Mouse (Mus musculus) erythroblast, embryonic 14.5 days (primary cell): Measurements from ENCODE around the gene Ipo8. TPM values are rescaled to one million over a fixed set of nuclear protein-coding genes. Genes with fewer than 3 reads are reported as not detected.

ENCODE experiments used
- H3K27me3 ChIP-seq: 2 replicates; pipeline ENCODE4 v1.6.1; 2012; ENCODE audit warnings: inconsistent platforms; ENCODE audit not compliant: control insufficient read depth
- H3K36me3 ChIP-seq: 2 replicates; pipeline ENCODE4 v1.6.1; 2012; ENCODE audit warnings: mild to moderate bottlenecking, inconsistent platforms; ENCODE audit not compliant: control insufficient read depth
- H3K4me1 ChIP-seq: 2 replicates; pipeline ENCODE4 v1.6.1; 2012; ENCODE audit warnings: inconsistent platforms; ENCODE audit not compliant: control insufficient read depth
- H3K4me3 ChIP-seq: replicated peaks from 2 replicates; pipeline ENCODE3; 2012; ENCODE audit warnings: moderate library complexity, mild to moderate bottlenecking, inconsistent platforms
- H3K9me3 ChIP-seq: 2 replicates; pipeline ENCODE4 v1.6.1; 2012; ENCODE audit warnings: low read length, inconsistent platforms, mixed read lengths; ENCODE audit not compliant: control insufficient read depth
- GATA1 ChIP-seq: IDR thresholded peaks from 2 replicates; pipeline ENCODE4 v1.6.1; 2012; ENCODE audit warnings: low read length, inconsistent platforms, mixed read lengths
- TAL1 ChIP-seq: IDR thresholded peaks from 3 replicates; pipeline ENCODE4 v1.6.1; 2012; ENCODE audit warnings: low read length, inconsistent platforms, mixed read lengths
- polyA plus RNA-seq: library from polyadenylated mRNA; stranded (reverse); fragments of >175 nt; gene quantifications from 2 replicates; pipeline ENCODE4 v1.2.3, GENCODE M21; 2012

The Ipo8 gene
- polyA plus RNA-seq, 1 experiment: 0.10 TPM

DNA sequence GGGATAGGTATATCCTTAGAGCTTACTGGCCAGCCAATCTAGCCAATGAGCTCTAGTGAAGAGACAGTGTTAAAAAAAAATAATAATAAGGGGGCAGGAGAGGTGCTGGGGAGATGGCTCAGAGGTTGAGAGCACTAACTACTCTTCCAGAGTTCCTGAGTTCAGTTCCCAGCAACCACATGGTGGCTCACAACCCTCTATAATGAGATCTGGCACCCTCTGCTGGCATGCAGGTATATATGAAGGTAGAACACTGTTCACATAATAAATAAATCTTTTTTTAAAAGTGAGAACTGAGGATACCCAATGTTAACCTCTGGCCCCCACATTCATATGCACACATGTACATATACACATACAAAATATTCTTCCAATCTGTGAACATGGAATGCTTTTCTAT is 64.0 kb downstream of the Ipo8 start:
- no peaks in the 10 kb centered on the region; the same call in 1 of the 2 replicates for H3K9me3 ChIP-seq
- H3K36me3 ChIP-seq: peaks cover 8% of the 10 kb centered on the region
- no peaks in the 10 kb centered on the region for H3K27me3 ChIP-seq
- TF ChIP-seq GATA1: no peak
- no peak for TF ChIP-seq TAL1
- no peaks in the 10 kb centered on the region for H3K4me1 ChIP-seq
- no peak overlapping the region for H3K4me3 ChIP-seq

GRCm38 (mm10) chr6:148761967-148762712 is 69.1 kb downstream of the Ipo8 start:
- Histone ChIP-seq H3K27me3 (no peaks in the 10 kb centered on the region), H3K4me1 (no peaks in the 10 kb centered on the region), H3K36me3 (no peaks in the 10 kb centered on the region), H3K4me3 (no peak overlapping the region), H3K9me3 (no peaks in the 10 kb centered on the region; the same call in 1 of the 2 replicates)
- TF ChIP-seq GATA1 (no peak), TAL1 (no peak)

DNA sequence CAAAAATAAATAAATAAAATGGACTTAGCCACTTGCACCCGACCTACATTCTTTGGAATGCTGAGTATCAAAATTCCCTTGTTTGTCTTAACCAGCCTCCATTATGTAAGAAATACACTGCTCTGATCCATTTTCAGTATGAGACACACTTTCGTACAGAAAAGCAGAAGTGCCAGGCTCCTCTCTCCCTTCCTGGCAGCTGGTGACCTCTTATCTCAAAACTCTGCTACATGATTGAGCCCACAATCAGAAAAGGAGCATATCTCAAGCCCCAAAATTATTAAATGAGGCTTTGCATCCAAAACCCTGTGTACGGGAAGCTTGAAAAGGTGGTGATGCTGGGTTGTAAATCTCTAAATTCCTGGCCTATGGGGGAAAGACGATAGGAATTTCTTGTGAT is 69.8 kb downstream of the Ipo8 start:
- Histone ChIP-seq H3K9me3 (no peaks in the 10 kb centered on the region), H3K27me3 (no peaks in the 10 kb centered on the region), H3K4me1 (no peaks in the 10 kb centered on the region), H3K36me3 (no peaks in the 10 kb centered on the region), H3K4me3 (no peak overlapping the region)
- no peak for TF ChIP-seq GATA1
- TF ChIP-seq TAL1: no peak

GRCm38 (mm10) chr6:148756535-148756934 is 74.7 kb downstream of the Ipo8 start:
- Histone ChIP-seq H3K27me3 (no peaks in the 10 kb centered on the region), H3K4me1 (no peaks in the 10 kb centered on the region), H3K4me3 (no peak overlapping the region), H3K9me3 (no peaks in the 10 kb centered on the region), H3K36me3 (no peaks in the 10 kb centered on the region)
- TF ChIP-seq TAL1 (no peak), GATA1 (no peak)

GRCm38 (mm10) chr6:148751400-148751799 is 79.9 kb downstream of the Ipo8 start:
- Histone ChIP-seq H3K4me1 (no peaks in the 10 kb centered on the region), H3K9me3 (no peaks in the 10 kb centered on the region)
- TF ChIP-seq GATA1 (no peak), TAL1 (no peak)

GRCm38 (mm10) chr6:148750183-148750582 is 81.1 kb downstream of the Ipo8 start:
- no peaks in the 10 kb centered on the region for H3K4me1 ChIP-seq
- no peaks in the 10 kb centered on the region for H3K9me3 ChIP-seq
- no peaks in the 10 kb centered on the region for H3K36me3 ChIP-seq
- no peak for TF ChIP-seq GATA1
- TF ChIP-seq TAL1: no peak
- no peak overlapping the region for H3K4me3 ChIP-seq
- H3K27me3 ChIP-seq: no peaks in the 10 kb centered on the region

More at GRCm38 (mm10) chr6:148751400-148751799, 79.9 kb downstream of the Ipo8 start:
- Histone ChIP-seq H3K36me3 (no peaks in the 10 kb centered on the region), H3K27me3 (no peaks in the 10 kb centered on the region), H3K4me3 (no peak overlapping the region)

DNA sequence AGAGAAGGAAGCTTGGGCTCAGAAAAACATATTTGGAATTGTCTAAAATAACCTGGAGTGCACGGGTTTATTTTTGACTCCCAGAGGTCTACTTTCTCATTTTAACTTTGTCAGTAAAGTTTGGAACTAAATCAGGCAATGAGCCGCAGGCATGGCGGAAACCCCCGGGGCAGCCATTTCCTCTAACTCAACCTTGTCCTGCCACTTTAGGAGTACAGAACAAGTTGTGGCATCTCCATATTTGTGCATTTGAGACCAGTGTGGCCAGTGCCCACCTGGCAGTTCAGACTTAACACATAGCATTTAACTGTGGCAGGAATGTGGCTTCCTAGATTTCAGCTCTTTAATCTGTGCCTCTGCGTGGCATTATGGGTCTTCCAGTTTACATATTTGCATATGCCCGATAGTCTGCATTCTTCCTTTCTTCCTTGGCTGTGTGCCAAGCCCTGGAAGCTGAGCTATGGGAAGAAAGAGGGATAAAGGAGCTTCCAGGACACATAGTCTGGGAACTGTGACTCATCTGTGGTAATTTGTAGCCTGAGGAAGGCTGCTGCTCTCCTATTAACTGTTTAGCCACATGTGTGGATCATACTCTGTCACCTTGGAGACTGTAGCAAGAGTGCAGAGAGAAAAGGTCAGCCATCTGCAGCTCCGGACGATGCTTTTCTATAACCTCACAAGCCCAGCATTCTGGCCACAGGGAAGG is 90.6 kb downstream of the Ipo8 start:
- Histone ChIP-seq H3K27me3 (no peaks in the 10 kb centered on the region), H3K36me3 (no peaks in the 10 kb centered on the region), H3K4me1 (no peaks in the 10 kb centered on the region), H3K9me3 (no peaks in the 10 kb centered on the region), H3K4me3 (no peak overlapping the region)
- TF ChIP-seq TAL1: no peak
- no peak for TF ChIP-seq GATA1

DNA sequence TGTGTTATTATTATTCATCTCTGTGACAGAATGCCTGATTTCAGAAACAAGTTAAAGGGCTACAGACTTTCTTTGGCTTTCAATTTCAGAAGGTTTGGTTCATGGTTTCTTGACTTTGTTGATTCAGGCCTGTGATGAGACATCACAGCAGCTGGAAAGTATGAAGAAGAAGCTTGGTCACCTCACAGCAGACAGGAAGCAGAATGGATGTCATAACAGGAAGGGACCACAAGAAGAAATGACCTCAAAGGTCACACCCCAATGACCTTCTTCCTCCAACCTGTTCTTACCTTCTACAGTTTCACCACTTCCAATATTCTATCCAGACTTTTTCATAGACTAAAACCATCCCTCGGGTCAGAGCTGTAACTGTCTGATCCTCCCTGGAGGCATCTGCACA is 94.9 kb downstream of the Ipo8 start:
- no peaks in the 10 kb centered on the region for H3K27me3 ChIP-seq
- TF ChIP-seq TAL1: no peak
- no peak for TF ChIP-seq GATA1

DNA sequence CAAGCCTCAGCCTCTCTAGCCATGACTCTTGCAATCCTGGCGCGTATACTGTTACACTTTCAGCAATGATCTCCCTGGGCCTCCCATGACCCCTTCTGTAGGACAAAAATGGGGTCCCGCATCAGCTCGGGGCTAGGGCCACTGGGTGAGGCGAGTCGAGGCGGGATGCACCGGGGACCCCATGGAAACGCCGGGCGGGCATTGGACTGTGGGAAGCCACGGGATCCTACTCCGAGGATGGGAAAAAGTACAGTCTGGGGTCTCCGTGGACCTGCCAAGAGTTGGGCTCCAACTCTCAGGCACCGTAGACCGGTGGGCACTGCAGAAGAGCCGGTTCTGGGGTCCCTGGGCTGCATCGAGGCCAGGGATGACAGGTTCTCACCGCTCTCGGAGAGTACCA is 97.3 kb downstream of the Ipo8 start:
- H3K27me3 ChIP-seq: no peaks in the 10 kb centered on the region
- H3K4me3 ChIP-seq: no peak overlapping the region
- no peak for TF ChIP-seq TAL1
- TF ChIP-seq GATA1: no peak
- H3K36me3 ChIP-seq: no peaks in the 10 kb centered on the region
- no peaks in the 10 kb centered on the region for H3K4me1 ChIP-seq
- H3K9me3 ChIP-seq: no peaks in the 10 kb centered on the region

More for the DNA sequence above, 94.9 kb downstream of the Ipo8 start:
- Histone ChIP-seq H3K4me3 (no peak overlapping the region), H3K9me3 (no peaks in the 10 kb centered on the region), H3K36me3 (no peaks in the 10 kb centered on the region), H3K4me1 (no peaks in the 10 kb centered on the region)
